Mouse (Mus musculus): ENCODE data around the gene Stx18. TPM values are rescaled to one million over a fixed set of nuclear protein-coding genes. Genes with fewer than 3 reads are reported as not detected.

Stx18 gene
- polyA plus RNA-seq, 1 experiment: 10.2 TPM

- Histone ChIP-seq H3K4me1 (ENCODE audit: control insufficient read depth, insufficient read depth, insufficient read length) (no peaks in the 10 kb centered on the region), H3K27me3 (ENCODE audit: control insufficient read depth, insufficient read depth, low read length) (no peaks in the 10 kb centered on the region), H3K4me3 (ENCODE audit: extremely low read depth, insufficient read depth, insufficient read length) (no peak overlapping the region), H3K36me3 (ENCODE audit: control insufficient read depth, insufficient read depth, low read length) (no peaks in the 10 kb centered on the region), H3K27ac (ENCODE audit: insufficient read depth, low read length) (no peak overlapping the region)
- DNase-seq (ENCODE audit: low read depth in 1 of 2, low spot score in 2 of 2): no peak
- WGBS: 89% methylated on average over 6 of the region's 6 CpGs
- no peak for TF ChIP-seq POLR2A (IDR thresholded peaks at IDR 0.05; ENCODE audit: low read depth, low read length)
- no peak for TF ChIP-seq CTCF (IDR thresholded peaks at IDR 0.05; ENCODE audit: extremely low read depth, insufficient read depth, insufficient read length, insufficient replicate concordance)
These were observed 108.0 kb downstream of the Stx18 start for GRCm38 (mm10) chr5:38146524-38146923.

GRCm38 (mm10) chr5:38151264-38151663, 112.7 kb downstream of the Stx18 start:
- TF ChIP-seq CTCF (IDR thresholded peaks at IDR 0.05; ENCODE audit: extremely low read depth, insufficient read depth, insufficient read length, insufficient replicate concordance) (no peak), POLR2A (IDR thresholded peaks at IDR 0.05; ENCODE audit: low read depth, low read length) (no peak)
- DNase-seq (ENCODE audit: low read depth in 1 of 2, low spot score in 2 of 2): no peak
- Histone ChIP-seq H3K4me1 (ENCODE audit: control insufficient read depth, insufficient read depth, insufficient read length) (no peaks in the 10 kb centered on the region), H3K27me3 (ENCODE audit: control insufficient read depth, insufficient read depth, low read length) (no peaks in the 10 kb centered on the region), H3K36me3 (ENCODE audit: control insufficient read depth, insufficient read depth, low read length) (no peaks in the 10 kb centered on the region), H3K27ac (ENCODE audit: insufficient read depth, low read length) (no peak overlapping the region), H3K4me3 (ENCODE audit: extremely low read depth, insufficient read depth, insufficient read length) (no peak overlapping the region)
- 80% methylated on average over 3 of the region's 3 CpGs for WGBS

GRCm38 (mm10) chr5:38152201-38153108, 113.9 kb downstream of the Stx18 start:
- Histone ChIP-seq H3K4me1 (ENCODE audit: control insufficient read depth, insufficient read depth, insufficient read length) (no peaks in the 10 kb centered on the region), H3K27me3 (ENCODE audit: control insufficient read depth, insufficient read depth, low read length) (no peaks in the 10 kb centered on the region), H3K4me3 (ENCODE audit: extremely low read depth, insufficient read depth, insufficient read length) (no peak overlapping the region), H3K36me3 (ENCODE audit: control insufficient read depth, insufficient read depth, low read length) (no peaks in the 10 kb centered on the region), H3K27ac (ENCODE audit: insufficient read depth, low read length) (no peak overlapping the region)
- no peak for TF ChIP-seq CTCF (IDR thresholded peaks at IDR 0.05; ENCODE audit: extremely low read depth, insufficient read depth, insufficient read length, insufficient replicate concordance)
- no peak for TF ChIP-seq POLR2A (IDR thresholded peaks at IDR 0.05; ENCODE audit: low read depth, low read length)
- DNase-seq (ENCODE audit: low read depth in 1 of 2, low spot score in 2 of 2): no peak
- WGBS: 92% methylated on average over 10 of the region's 10 CpGs

- no peak for DNase-seq (ENCODE audit: low read depth in 1 of 2, low spot score in 2 of 2)
- no peaks in the 10 kb centered on the region for H3K27me3 ChIP-seq (ENCODE audit: control insufficient read depth, insufficient read depth, low read length)
- TF ChIP-seq CTCF (IDR thresholded peaks at IDR 0.05; ENCODE audit: extremely low read depth, insufficient read depth, insufficient read length, insufficient replicate concordance) (no peak), POLR2A (IDR thresholded peaks at IDR 0.05; ENCODE audit: low read depth, low read length) (no peak)
- H3K27ac ChIP-seq (ENCODE audit: insufficient read depth, low read length): no peak overlapping the region
- WGBS: 91% methylated on average over 5 of the region's 5 CpGs
- no peaks in the 10 kb centered on the region for H3K4me1 ChIP-seq (ENCODE audit: control insufficient read depth, insufficient read depth, insufficient read length)
- H3K4me3 ChIP-seq (ENCODE audit: extremely low read depth, insufficient read depth, insufficient read length): no peak overlapping the region
- H3K36me3 ChIP-seq (ENCODE audit: control insufficient read depth, insufficient read depth, low read length): no peaks in the 10 kb centered on the region
These were observed 115.1 kb downstream of the Stx18 start for GRCm38 (mm10) chr5:38153636-38154035.

- Histone ChIP-seq H3K27ac (ENCODE audit: insufficient read depth, low read length) (no peak overlapping the region), H3K4me1 (ENCODE audit: control insufficient read depth, insufficient read depth, insufficient read length) (peaks cover 2% of the 10 kb centered on the region; the same call in 1 of the 2 replicates), H3K27me3 (ENCODE audit: control insufficient read depth, insufficient read depth, low read length) (peaks cover 2% of the 10 kb centered on the region; the same call in 1 of the 2 replicates), H3K36me3 (ENCODE audit: control insufficient read depth, insufficient read depth, low read length) (no peaks in the 10 kb centered on the region), H3K4me3 (ENCODE audit: extremely low read depth, insufficient read depth, insufficient read length) (no peak overlapping the region)
- 84% methylated on average over 9 of the region's 9 CpGs for WGBS
- DNase-seq (ENCODE audit: low read depth in 1 of 2, low spot score in 2 of 2): no peak
- TF ChIP-seq POLR2A (IDR thresholded peaks at IDR 0.05; ENCODE audit: low read depth, low read length) (no peak), CTCF (IDR thresholded peaks at IDR 0.05; ENCODE audit: extremely low read depth, insufficient read depth, insufficient read length, insufficient replicate concordance) (no peak)
These were observed 119.0 kb downstream of the Stx18 start for GRCm38 (mm10) chr5:38157481-38158020.

- H3K4me3 ChIP-seq (ENCODE audit: extremely low read depth, insufficient read depth, insufficient read length): no peak overlapping the region; the same call in 1 of the 2 replicates
These were observed 120.0 kb downstream of the Stx18 start for GRCm38 (mm10) chr5:38158501-38158946.

More at GRCm38 (mm10) chr5:38158501-38158946, 120.0 kb downstream of the Stx18 start:
- Histone ChIP-seq H3K4me1 (ENCODE audit: control insufficient read depth, insufficient read depth, insufficient read length) (peaks cover 2% of the 10 kb centered on the region; the same call in 1 of the 2 replicates), H3K27me3 (ENCODE audit: control insufficient read depth, insufficient read depth, low read length) (peaks cover 2% of the 10 kb centered on the region; the same call in 1 of the 2 replicates), H3K36me3 (ENCODE audit: control insufficient read depth, insufficient read depth, low read length) (no peaks in the 10 kb centered on the region), H3K27ac (ENCODE audit: insufficient read depth, low read length) (no peak overlapping the region)
- WGBS: 9% methylated on average over 17 of the region's 17 CpGs
- TF ChIP-seq POLR2A (IDR thresholded peaks at IDR 0.05; ENCODE audit: low read depth, low read length) (no peak), CTCF (IDR thresholded peaks at IDR 0.05; ENCODE audit: extremely low read depth, insufficient read depth, insufficient read length, insufficient replicate concordance) (no peak)
- no peak for DNase-seq (ENCODE audit: low read depth in 1 of 2, low spot score in 2 of 2)

All from spleen, adult 2 months (tissue).